ENCODE assay signal across 25 mouse cellular contexts in the genomic region with DNA sequence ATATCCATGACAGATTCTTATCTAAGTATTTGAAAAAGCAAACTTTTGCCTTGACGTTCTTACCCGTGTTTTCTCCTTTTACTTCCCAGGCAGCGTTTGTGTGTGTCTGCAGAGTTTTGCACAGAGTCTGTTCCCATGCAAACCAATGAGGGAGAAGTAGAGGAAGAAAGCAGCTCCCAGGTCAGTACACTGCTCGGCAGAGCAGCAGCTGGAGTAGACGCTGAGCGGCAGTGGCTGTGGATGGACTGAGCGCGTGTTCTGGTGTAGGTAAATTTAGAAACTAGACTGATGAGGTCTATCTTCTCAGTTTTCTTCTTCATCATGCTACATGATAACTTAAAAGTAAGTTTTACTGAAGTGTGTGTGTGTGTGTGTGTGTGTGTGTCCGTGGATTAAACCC.
"Had no signal": no experiment of that assay in that cellular context is flagged by ENCODE, and none has a peak within 500 bp of the region (broad histone marks: within the 10 kb centered on the region; RNA-seq: fewer than 3 reads in every experiment).

No protein-coding gene starts in this region.

- ATAC-seq: forebrain, embryonic 15.5 days; forebrain, postnatal 0 days; hindbrain, postnatal 0 days; intestine, embryonic 16.5 days had no signal

- H3K9ac ChIP-seq: forebrain, embryonic 15.5 days; forebrain, postnatal 0 days; heart, embryonic 12.5 days; hindbrain, embryonic 13.5 days; hindbrain, embryonic 15.5 days; kidney, embryonic 15.5 days; limb, embryonic 13.5 days; limb, embryonic 15.5 days; liver, embryonic 14.5 days had no signal

- H3K9me3 ChIP-seq: forebrain, embryonic 15.5 days; heart, embryonic 10.5 days; heart, embryonic 12.5 days; hindbrain, embryonic 13.5 days; hindbrain, embryonic 15.5 days; kidney, embryonic 15.5 days; limb, embryonic 13.5 days; limb, embryonic 15.5 days had no signal

- H3K4me1 ChIP-seq: forebrain, embryonic 15.5 days; heart, embryonic 10.5 days; heart, embryonic 12.5 days; hindbrain, embryonic 13.5 days; hindbrain, embryonic 15.5 days; kidney, embryonic 15.5 days; limb, embryonic 13.5 days; limb, embryonic 15.5 days had no signal

- H3K36me3 ChIP-seq: heart, embryonic 10.5 days; hindbrain, embryonic 13.5 days; hindbrain, embryonic 15.5 days; kidney, embryonic 15.5 days had no signal

- H3K4me3 ChIP-seq: forebrain, embryonic 15.5 days; heart, embryonic 10.5 days; heart, embryonic 12.5 days; hindbrain, embryonic 13.5 days; hindbrain, embryonic 15.5 days; kidney, embryonic 15.5 days; limb, embryonic 13.5 days; limb, embryonic 15.5 days had no signal

- H3K27ac ChIP-seq: forebrain, embryonic 15.5 days; heart, embryonic 10.5 days; hindbrain, embryonic 13.5 days; hindbrain, embryonic 15.5 days; hindbrain, postnatal 0 days; kidney, embryonic 15.5 days; kidney, postnatal 0 days; limb, embryonic 13.5 days; limb, embryonic 15.5 days had no signal

- DNase-seq: forebrain, postnatal 0 days; gastrocnemius, postnatal 25 days; heart, adult 18-20 months; heart, postnatal 10 days; heart, postnatal 36 days; kidney, adult 11 months; kidney, adult 2 months; kidney, adult 9 months; kidney, postnatal 14 days; kidney, postnatal 36 days; layer of hippocampus, adult 9-11 months; layer of hippocampus, postnatal 36 days; left cerebral cortex, postnatal 4 days had no signal

- H3K4me2 ChIP-seq: forebrain, embryonic 15.5 days; heart, embryonic 12.5 days; hindbrain, embryonic 13.5 days; hindbrain, embryonic 15.5 days; kidney, embryonic 15.5 days; limb, embryonic 13.5 days; limb, embryonic 15.5 days had no signal

- H3K27me3 ChIP-seq: forebrain, embryonic 15.5 days; heart, embryonic 12.5 days; hindbrain, embryonic 13.5 days; hindbrain, embryonic 15.5 days; kidney, embryonic 15.5 days; limb, embryonic 13.5 days; limb, embryonic 15.5 days had no signal
